Mouse (Mus musculus) midbrain, embryonic 11.5 days (tissue): ENCODE measurements around the gene Fstl1. TPM values are rescaled to one million over a fixed set of nuclear protein-coding genes. Genes with fewer than 3 reads are reported as not detected.

Experiments used
- ATAC-seq: fragments of 200-750 bp; cut with Nextera tagmentation; 2 replicates; pipeline ENCODE4 v1.8.0; 2017; ENCODE audit warnings: moderate TSS enrichment, moderate library complexity; ENCODE audit not compliant: low FRiP score
- DNase-seq: peaks from one replicate; pipeline ENCODE4 v3.0.0; 2015; ENCODE audit warnings: low spot score; ENCODE audit errors: missing footprints
- H3K27ac ChIP-seq: fragments of 300-500 bp; sonication (generic); 2 replicates; pipeline ENCODE4 v1.5.1; 2014; ENCODE audit warnings: low read depth, low read length
- H3K27me3 ChIP-seq: fragments of 300-500 bp; sonication (generic); 2 replicates; pipeline ENCODE4 v1.6.1; 2014; ENCODE audit warnings: mild to moderate bottlenecking, low read length, moderate library complexity, mixed read lengths; ENCODE audit not compliant: control insufficient read depth, insufficient read depth
- H3K36me3 ChIP-seq: fragments of 300-500 bp; sonication (generic); 2 replicates; pipeline ENCODE4 v1.6.1; 2014; ENCODE audit warnings: mild to moderate bottlenecking, low read length, moderate library complexity, mixed read lengths; ENCODE audit not compliant: control insufficient read depth, insufficient read depth
- H3K4me1 ChIP-seq: fragments of 300-500 bp; sonication (generic); 2 replicates; pipeline ENCODE4 v1.6.1; 2014; ENCODE audit warnings: low read length; ENCODE audit not compliant: control insufficient read depth, insufficient read depth
- H3K4me2 ChIP-seq: fragments of 300-500 bp; sonication (generic); 2 replicates; pipeline ENCODE4 v1.6.1; 2014; ENCODE audit warnings: mild to moderate bottlenecking, moderate library complexity
- H3K4me3 ChIP-seq: fragments of 300-500 bp; sonication (generic); 2 replicates; pipeline ENCODE4 v1.5.1; 2014; ENCODE audit warnings: low read depth, low read length
- H3K9ac ChIP-seq: fragments of 300-500 bp; sonication (generic); 2 replicates; pipeline ENCODE4 v1.6.1; 2014; ENCODE audit warnings: low read length
- H3K9me3 ChIP-seq: fragments of 300-500 bp; sonication (generic); 2 replicates; pipeline ENCODE4 v1.6.1; 2016; ENCODE audit warnings: low read length; ENCODE audit not compliant: control insufficient read depth
- WGBS: fragments of 180-500 bp; shearing (Covaris S2); extraction: QIAGEN DNeasy Blood & Tissue Kit; methylation state at CpG from one replicate; pipeline ENCODE4 v1.1.7; 2014; 5-methylcytosine and 5-hydroxymethylcytosine counted together
- polyA plus RNA-seq: library from polyadenylated mRNA; unstranded; fragments of >200 nt; fragmentation: Nextera tagmentation; extraction: Ambion mirVana; gene quantifications from 2 replicates; pipeline ENCODE4 v1.2.1, GENCODE M21; 2014

Fstl1 gene
- polyA plus RNA-seq, 1 experiment from 2014 or later = 199 TPM

GRCm38 (mm10) chr16:37831041-37831440, 54.4 kb downstream of the Fstl1 start:
- Histone ChIP-seq H3K9ac (no peak overlapping the region), H3K9me3 (no peaks in the 10 kb centered on the region), H3K4me1 (no peaks in the 10 kb centered on the region), H3K36me3 (peaks cover 21% of the 10 kb centered on the region), H3K4me3 (no peak overlapping the region), H3K27me3 (no peaks in the 10 kb centered on the region), H3K27ac (no peak overlapping the region), H3K4me2 (no peak overlapping the region)
- ATAC-seq = no peak
- 84% methylated on average over 7 of the region's 7 CpGs for WGBS
- DNase-seq = peak; percentile 28

GRCm38 (mm10) chr16:37837571-37837970, 60.9 kb downstream of the Fstl1 start:
- Histone ChIP-seq H3K9me3 (no peaks in the 10 kb centered on the region), H3K27ac (no peak overlapping the region), H3K9ac (no peak overlapping the region), H3K4me1 (no peaks in the 10 kb centered on the region), H3K4me3 (no peak overlapping the region), H3K27me3 (no peaks in the 10 kb centered on the region), H3K36me3 (peaks cover 7% of the 10 kb centered on the region; the same call in 1 of the 2 replicates), H3K4me2 (no peak overlapping the region)
- 85% methylated on average over 3 of the region's 3 CpGs for WGBS
- no peak for ATAC-seq
- peak; percentile 75 for DNase-seq

GRCm38 (mm10) chr16:37842439-37842838, 65.8 kb downstream of the Fstl1 start:
- Histone ChIP-seq H3K9me3 (no peaks in the 10 kb centered on the region), H3K27ac (no peak overlapping the region)
- ATAC-seq = no peak

GRCm38 (mm10) chr16:37843740-37844139, 67.1 kb downstream of the Fstl1 start:
- WGBS = 93% methylated on average over 12 of the region's 12 CpGs
- ATAC-seq (no peak), DNase-seq (peak; percentile 26)
- Histone ChIP-seq H3K36me3 (no peaks in the 10 kb centered on the region), H3K4me1 (no peaks in the 10 kb centered on the region), H3K9me3 (no peaks in the 10 kb centered on the region), H3K27me3 (no peaks in the 10 kb centered on the region), H3K27ac (no peak overlapping the region), H3K4me2 (no peak overlapping the region), H3K4me3 (no peak overlapping the region), H3K9ac (no peak overlapping the region)

More at GRCm38 (mm10) chr16:37842439-37842838, 65.8 kb downstream of the Fstl1 start:
- WGBS = 83% methylated on average over 2 of the region's 2 CpGs
- Histone ChIP-seq H3K4me2 (no peak overlapping the region), H3K9ac (no peak overlapping the region), H3K27me3 (no peaks in the 10 kb centered on the region), H3K4me1 (no peaks in the 10 kb centered on the region), H3K4me3 (no peak overlapping the region), H3K36me3 (no peaks in the 10 kb centered on the region)
- no peak for DNase-seq

GRCm38 (mm10) chr16:37845202-37845925, 68.7 kb downstream of the Fstl1 start:
- DNase-seq = peak; percentile 72
- H3K36me3 ChIP-seq = no peaks in the 10 kb centered on the region
- no peaks in the 10 kb centered on the region for H3K4me1 ChIP-seq
- no peak overlapping the region for H3K4me3 ChIP-seq
- H3K9ac ChIP-seq = no peak overlapping the region
- 87% methylated on average over 7 of the region's 7 CpGs for WGBS
- no peak overlapping the region for H3K4me2 ChIP-seq
- ATAC-seq = no peak
- H3K9me3 ChIP-seq = no peaks in the 10 kb centered on the region
- H3K27me3 ChIP-seq = no peaks in the 10 kb centered on the region
- no peak overlapping the region for H3K27ac ChIP-seq

GRCm38 (mm10) chr16:37847081-37847480, 70.4 kb downstream of the Fstl1 start:
- Histone ChIP-seq H3K27me3 (no peaks in the 10 kb centered on the region), H3K9me3 (no peaks in the 10 kb centered on the region), H3K9ac (no peak overlapping the region), H3K4me3 (no peak overlapping the region), H3K4me2 (no peak overlapping the region), H3K4me1 (no peaks in the 10 kb centered on the region), H3K36me3 (no peaks in the 10 kb centered on the region), H3K27ac (no peak overlapping the region)
- DNase-seq = no peak
- ATAC-seq = no peak
- 85% methylated on average over 3 of the region's 3 CpGs for WGBS

GRCm38 (mm10) chr16:37851366-37851765, 74.7 kb downstream of the Fstl1 start:
- DNase-seq (peak; percentile 79), ATAC-seq (no peak)
- Histone ChIP-seq H3K4me3 (no peak overlapping the region), H3K9ac (no peak overlapping the region), H3K4me2 (no peak overlapping the region), H3K27ac (no peak overlapping the region), H3K36me3 (no peaks in the 10 kb centered on the region), H3K4me1 (no peaks in the 10 kb centered on the region), H3K27me3 (no peaks in the 10 kb centered on the region), H3K9me3 (no peaks in the 10 kb centered on the region)
- WGBS = 44% methylated on average over 5 of the region's 5 CpGs

GRCm38 (mm10) chr16:37853279-37853678, 76.6 kb downstream of the Fstl1 start:
- ATAC-seq = no peak
- Histone ChIP-seq H3K36me3 (no peaks in the 10 kb centered on the region), H3K4me3 (no peak overlapping the region), H3K4me2 (no peak overlapping the region), H3K9ac (no peak overlapping the region), H3K4me1 (no peaks in the 10 kb centered on the region; the same call in 1 of the 2 replicates), H3K9me3 (no peaks in the 10 kb centered on the region), H3K27me3 (no peaks in the 10 kb centered on the region), H3K27ac (no peak overlapping the region)
- WGBS = 76% methylated on average over 9 of the region's 9 CpGs
- no peak for DNase-seq

- Histone ChIP-seq H3K9me3 (no peaks in the 10 kb centered on the region), H3K9ac (no peak overlapping the region), H3K27ac (no peak overlapping the region), H3K4me3 (no peak overlapping the region), H3K4me2 (no peak overlapping the region), H3K4me1 (no peaks in the 10 kb centered on the region; the same call in 1 of the 2 replicates), H3K27me3 (no peaks in the 10 kb centered on the region), H3K36me3 (no peaks in the 10 kb centered on the region)
- DNase-seq (no peak), ATAC-seq (no peak)
- 76% methylated on average over 14 of the region's 14 CpGs for WGBS
These were observed 77.4 kb downstream of the Fstl1 start for GRCm38 (mm10) chr16:37854054-37854453.
